Mouse (Mus musculus): ENCODE results near the gene Plxna1.

The Plxna1 gene

GRCm38 (mm10) chr6:89362281-89363106 lies at the start of gene Plxna1:
TSS of gene Plxna1 (minus strand) at chr6:89362620.
- peak; percentile 66 for DNase-seq (ENCODE audit: low spot score)

DNA sequence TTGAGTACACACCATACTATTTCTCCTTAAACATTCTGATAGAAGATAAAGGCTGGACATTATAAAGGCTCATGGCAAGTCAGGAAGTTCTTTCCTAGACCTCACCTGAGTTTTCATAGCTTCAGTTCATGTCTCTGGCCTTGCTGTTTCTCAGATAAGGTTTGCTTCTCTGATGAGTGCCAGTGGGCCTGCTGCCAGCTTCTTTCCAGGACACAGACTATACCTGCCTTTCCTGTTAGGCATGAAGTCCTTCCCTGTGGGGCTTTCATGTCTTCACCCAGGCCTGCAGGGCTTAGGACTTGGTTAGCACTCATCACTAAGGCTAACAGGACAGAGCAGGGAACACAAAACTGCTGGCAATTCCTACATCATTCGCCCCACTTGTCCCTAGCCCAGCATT lies 46.6 kb upstream of the Plxna1 start:
- no peak for DNase-seq (ENCODE audit: low spot score)

DNA sequence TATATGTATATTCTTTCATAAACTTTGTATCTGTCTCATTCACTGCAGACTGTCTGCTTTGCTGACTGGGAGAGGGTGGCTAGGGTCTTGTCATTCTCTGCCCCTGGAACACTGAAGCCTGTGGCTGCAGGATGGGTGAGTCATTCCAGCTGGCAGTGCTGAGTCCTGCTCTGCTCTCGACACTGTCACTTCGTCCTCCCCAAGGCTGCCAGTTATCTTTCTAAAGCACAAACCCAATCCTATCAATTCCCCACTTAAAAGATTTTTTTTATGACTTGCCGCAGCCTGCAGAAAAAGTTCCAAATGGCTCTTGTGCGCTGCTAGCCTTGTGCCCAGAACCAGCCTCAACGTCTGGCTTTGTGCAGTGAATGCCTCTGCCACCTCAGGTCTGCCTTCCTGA lies 45.8 kb upstream of the Plxna1 start:
- DNase-seq (ENCODE audit: low spot score): no peak

DNA sequence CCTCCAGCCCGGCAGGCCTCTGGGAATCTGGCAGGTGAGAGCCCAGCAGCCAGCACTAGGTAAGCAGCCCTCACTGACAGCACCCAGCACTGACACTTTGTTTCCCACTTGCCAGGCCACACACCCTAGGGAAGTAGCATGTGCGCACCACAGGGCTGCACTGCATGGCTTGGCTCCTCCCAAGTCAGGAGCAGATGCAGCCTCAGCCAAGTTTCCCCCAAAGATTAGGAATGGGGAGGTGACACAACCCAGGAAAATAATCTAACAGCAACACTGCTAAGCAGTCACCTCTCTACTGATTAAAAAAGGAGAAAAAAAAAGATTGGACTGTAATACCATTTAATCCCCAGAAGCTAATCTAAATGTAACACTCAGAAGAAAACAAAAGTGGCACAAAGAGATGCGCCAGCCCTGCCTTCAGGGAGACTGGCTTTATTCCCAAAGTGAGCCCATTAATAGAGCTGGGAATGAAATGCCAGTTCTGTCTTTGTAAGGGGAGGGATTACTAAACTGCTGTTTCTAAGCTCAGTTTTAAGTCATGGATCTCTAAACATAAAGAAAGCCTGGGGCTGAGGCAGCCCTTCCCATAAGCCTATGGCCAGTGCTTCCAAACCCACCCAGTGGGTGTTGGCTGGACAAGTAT lies 44.9 kb upstream of the Plxna1 start:
- DNase-seq (ENCODE audit: low spot score): peak; percentile 34

- DNase-seq (ENCODE audit: low spot score): no peak
Measured at GRCm38 (mm10) chr6:89404964-89405363, 42.5 kb upstream of the Plxna1 start.

GRCm38 (mm10) chr6:89403257-89404225 lies 41.1 kb upstream of the Plxna1 start:
- no peak for DNase-seq (ENCODE audit: low spot score)

- no peak for DNase-seq (ENCODE audit: low spot score)
Measured at GRCm38 (mm10) chr6:89402406-89402805, 40.0 kb upstream of the Plxna1 start.

- no peak for DNase-seq (ENCODE audit: low spot score)
Measured at GRCm38 (mm10) chr6:89399564-89399963, 37.1 kb upstream of the Plxna1 start.

DNA sequence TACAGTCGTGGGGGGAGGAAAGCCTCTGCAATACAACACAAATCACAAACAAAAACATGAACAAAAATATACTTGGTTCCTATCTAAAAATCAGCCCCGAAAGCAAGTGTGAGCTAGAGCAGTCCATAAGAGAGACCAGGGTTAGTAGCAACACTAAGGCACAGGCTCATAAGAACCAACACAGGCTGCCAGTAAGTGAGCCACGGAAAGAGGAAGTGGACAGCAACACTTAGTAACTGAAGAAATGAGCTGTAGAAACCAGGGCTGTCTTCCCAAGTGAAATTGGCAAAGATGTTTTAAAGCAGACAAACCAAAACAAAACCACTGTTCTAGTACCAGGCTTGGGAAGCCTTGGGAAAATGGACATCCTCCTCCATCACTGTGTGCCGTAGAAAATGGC lies 35.5 kb upstream of the Plxna1 start:
- DNase-seq (ENCODE audit: low spot score): no peak

- no peak for DNase-seq (ENCODE audit: low spot score)
Measured at GRCm38 (mm10) chr6:89393820-89394219, 31.4 kb upstream of the Plxna1 start.

- DNase-seq (ENCODE audit: low spot score): no peak
Measured at GRCm38 (mm10) chr6:89392213-89392612, 29.8 kb upstream of the Plxna1 start.

DNA sequence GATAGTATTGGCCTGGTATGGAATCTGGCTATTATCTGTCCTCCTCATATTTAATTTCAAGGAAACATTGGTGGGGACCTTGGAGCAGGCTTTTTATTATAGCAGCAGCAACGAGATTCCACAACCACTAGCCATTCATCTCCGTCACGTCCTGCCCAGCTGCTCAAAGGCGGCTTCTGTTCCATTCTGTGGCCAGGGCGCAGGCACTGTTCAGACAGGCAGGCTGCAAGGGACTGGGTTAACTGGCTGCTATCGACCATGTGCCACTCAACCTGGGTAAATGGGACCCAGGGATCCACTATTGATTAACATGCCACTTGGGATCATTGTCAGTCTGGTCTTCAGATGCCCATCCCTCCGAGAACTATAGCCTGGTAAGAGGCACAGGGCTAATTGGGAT lies 27.4 kb upstream of the Plxna1 start:
- no peak for DNase-seq (ENCODE audit: low spot score)

DNA sequence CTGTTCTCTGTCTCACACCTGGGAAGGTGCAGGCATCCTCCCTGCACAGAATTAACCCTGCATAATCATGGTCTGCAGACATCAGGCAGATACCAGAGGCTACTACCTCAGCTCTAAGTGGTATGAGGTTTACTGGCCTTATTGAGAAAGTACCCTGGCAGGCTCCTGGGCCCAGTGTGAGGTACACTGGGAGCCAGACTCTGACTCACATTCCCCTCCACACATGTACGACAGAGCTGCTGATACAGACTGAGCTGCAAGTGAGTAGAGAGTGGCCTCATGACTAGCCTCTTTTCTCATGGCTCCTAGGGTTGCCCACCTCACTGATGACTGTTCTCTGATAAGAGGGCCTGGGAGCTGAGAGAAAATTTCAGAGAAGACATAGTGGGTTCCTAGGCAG lies 24.5 kb upstream of the Plxna1 start:
- DNase-seq (ENCODE audit: low spot score): no peak

DNA sequence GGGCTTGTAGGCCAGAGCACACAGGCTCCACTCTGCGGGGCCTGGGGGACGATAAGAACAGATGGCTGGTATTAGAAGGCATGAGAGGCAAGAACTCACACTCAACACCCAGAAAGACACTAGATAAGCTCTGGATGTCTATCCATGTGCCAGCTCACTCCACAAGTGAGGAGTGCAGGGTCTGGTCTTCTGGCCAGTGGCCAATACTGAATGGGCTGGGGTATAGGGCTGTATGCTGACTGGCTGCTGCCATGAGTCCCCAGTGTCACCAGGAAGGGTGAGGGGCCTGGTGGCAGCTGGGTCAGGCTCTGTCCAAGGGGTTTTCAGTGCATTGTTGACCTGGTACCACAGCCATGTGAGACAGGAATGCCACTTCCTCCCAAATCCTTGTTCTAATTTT lies 22.3 kb upstream of the Plxna1 start:
- DNase-seq (ENCODE audit: low spot score): no peak

GRCm38 (mm10) chr6:89381851-89382250 lies 19.4 kb upstream of the Plxna1 start:
- no peak for DNase-seq (ENCODE audit: low spot score)

- no peak for DNase-seq (ENCODE audit: low spot score)
Measured at GRCm38 (mm10) chr6:89381172-89381571, 18.8 kb upstream of the Plxna1 start.

GRCm38 (mm10) chr6:89380751-89381150 lies 18.3 kb upstream of the Plxna1 start:
- no peak for DNase-seq (ENCODE audit: low spot score)

DNA sequence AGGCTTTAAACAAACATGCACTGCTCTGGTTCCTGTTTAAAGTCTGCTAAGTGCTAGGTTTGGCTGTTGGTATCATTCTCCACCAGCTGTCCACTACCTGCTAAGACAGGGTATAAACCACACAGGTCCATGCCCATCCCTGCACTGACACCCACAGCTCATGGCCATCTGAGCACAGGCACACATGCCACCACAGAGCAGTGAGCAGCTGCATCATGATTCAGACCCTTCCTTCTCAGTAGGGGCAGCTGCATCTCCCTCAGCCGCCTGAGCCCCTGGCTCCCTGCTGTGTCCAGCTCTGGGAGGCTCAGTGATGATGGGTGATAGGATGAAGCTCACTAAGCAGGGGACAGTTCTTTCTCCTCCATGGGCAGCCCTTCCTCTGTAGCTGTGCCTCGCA lies 15.8 kb upstream of the Plxna1 start:
- DNase-seq (ENCODE audit: low spot score): no peak

GRCm38 (mm10) chr6:89368812-89369211 lies 6.4 kb upstream of the Plxna1 start:
- DNase-seq (ENCODE audit: low spot score): no peak

DNA sequence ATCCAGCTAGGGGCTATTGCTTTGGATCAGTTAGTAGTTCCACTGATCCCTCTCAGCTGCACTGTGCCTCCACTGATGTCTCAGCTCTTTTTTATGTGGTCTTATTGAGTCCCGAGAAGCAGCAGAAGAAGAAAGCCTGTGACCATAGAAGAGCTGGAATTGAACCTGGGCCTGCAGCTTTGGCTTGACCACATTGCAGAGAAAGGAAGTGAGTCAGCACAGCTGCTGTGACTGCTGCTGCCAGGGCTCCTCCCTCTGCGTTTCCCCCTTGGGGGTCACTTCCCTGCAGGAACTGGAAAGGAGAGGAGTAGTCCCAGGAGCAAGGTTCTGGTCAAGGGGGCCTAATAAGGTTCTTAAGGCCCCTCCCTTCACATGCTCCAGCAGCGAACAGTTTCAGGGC lies 1.9 kb upstream of the Plxna1 start:
- no peak for DNase-seq (ENCODE audit: low spot score)

- DNase-seq (ENCODE audit: low spot score): no peak
Measured at GRCm38 (mm10) chr6:89363107-89363451, 659 bp upstream of the Plxna1 start.

DNA sequence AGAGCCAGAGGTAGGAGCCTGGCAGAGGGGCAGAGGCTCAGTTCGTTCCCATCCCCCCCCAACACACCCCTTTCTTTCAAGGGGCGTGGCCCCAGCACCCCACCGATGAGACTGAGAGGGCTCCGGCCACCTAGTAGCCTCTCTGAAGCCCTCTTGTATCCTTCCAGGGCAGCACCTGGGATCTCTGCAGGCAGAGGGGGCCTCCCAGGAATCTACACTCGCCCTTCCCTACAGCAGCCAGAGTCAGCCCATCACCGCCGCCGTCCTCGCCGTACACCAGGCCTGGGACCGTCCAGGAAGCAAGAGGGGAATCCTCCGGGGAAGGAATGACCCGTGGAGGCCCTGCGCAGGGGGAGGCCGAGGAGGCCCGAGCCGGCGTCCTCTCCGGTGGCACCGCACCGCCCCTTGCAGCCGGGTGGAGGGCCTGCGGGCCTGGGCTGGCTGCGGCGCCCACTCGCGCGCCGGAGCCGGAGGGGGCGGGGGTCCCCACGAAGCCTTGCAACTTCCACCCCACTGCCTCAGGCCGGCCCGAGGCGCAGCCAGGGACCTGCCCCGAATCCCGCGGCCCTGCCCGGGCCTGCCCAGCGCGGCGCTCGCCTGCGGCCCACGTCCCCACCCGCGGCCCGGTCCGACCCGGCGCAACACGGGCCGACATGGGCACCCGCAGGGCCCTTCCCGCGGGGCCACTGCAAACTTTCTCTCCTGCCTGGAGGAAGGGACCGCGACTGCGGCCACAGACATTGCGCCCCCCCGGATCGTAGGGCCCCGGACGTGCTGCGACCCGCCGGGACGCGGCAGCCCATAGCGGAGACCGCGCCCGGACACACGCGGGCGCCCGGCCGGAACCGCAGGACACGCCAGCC lies 771 bp downstream of the Plxna1 start:
- DNase-seq (ENCODE audit: low spot score): peak; percentile 52

All from testis, postnatal 14 days (tissue).